Mouse (Mus musculus) urinary bladder, adult 2 months (tissue): ENCODE data around the gene Sel1l3. TPM values are rescaled to one million over a fixed set of nuclear protein-coding genes. Genes with fewer than 3 reads are reported as not detected.

Experiments
- DNase-seq: peaks from one replicate; pipeline ENCODE4 v3.0.0; 2022; ENCODE audit warnings: low spot score
- polyA plus RNA-seq: library from polyadenylated mRNA; depleted of rRNA; stranded (reverse); fragments of >200 nt; gene quantifications from 2 replicates; pipeline ENCODE4 v1.2.3, GENCODE M21; 2012; rRNA removed

Sel1l3 gene
- 6.6 and 7.8 TPM in 2 replicates for polyA plus RNA-seq

GRCm38 (mm10) chr5:53213711-53214352 lies at the start of gene Sel1l3:
Gene Sel1l3 (minus strand): TSS chr5:53213927.
- peak; percentile 30 for DNase-seq

- DNase-seq: no peak
These were observed 48.3 kb upstream of the Sel1l3 start for GRCm38 (mm10) chr5:53261999-53262398.

GRCm38 (mm10) chr5:53259894-53260293 lies 46.2 kb upstream of the Sel1l3 start:
- no peak for DNase-seq

GRCm38 (mm10) chr5:53258038-53258786 lies 44.5 kb upstream of the Sel1l3 start:
- DNase-seq: no peak

GRCm38 (mm10) chr5:53254821-53255220 lies 41.1 kb upstream of the Sel1l3 start:
- DNase-seq: no peak

GRCm38 (mm10) chr5:53254154-53254553 lies 40.4 kb upstream of the Sel1l3 start:
- DNase-seq: no peak

- DNase-seq: no peak
These were observed 35.8 kb upstream of the Sel1l3 start for GRCm38 (mm10) chr5:53249431-53250061.

- DNase-seq: no peak
These were observed 34.8 kb upstream of the Sel1l3 start for GRCm38 (mm10) chr5:53248499-53248898.

- DNase-seq: no peak
These were observed 30.2 kb upstream of the Sel1l3 start for GRCm38 (mm10) chr5:53243933-53244332.

GRCm38 (mm10) chr5:53242865-53243499 lies 29.3 kb upstream of the Sel1l3 start:
- no peak for DNase-seq

GRCm38 (mm10) chr5:53241963-53242362 lies 28.2 kb upstream of the Sel1l3 start:
- DNase-seq: no peak

- DNase-seq: no peak
These were observed 27.4 kb upstream of the Sel1l3 start for GRCm38 (mm10) chr5:53241109-53241508.

- DNase-seq: no peak
These were observed 26.2 kb upstream of the Sel1l3 start for GRCm38 (mm10) chr5:53239831-53240440.

GRCm38 (mm10) chr5:53239189-53239588 lies 25.5 kb upstream of the Sel1l3 start:
- no peak for DNase-seq

GRCm38 (mm10) chr5:53238761-53239160 lies 25.0 kb upstream of the Sel1l3 start:
- DNase-seq: no peak

GRCm38 (mm10) chr5:53236749-53237148 lies 23.0 kb upstream of the Sel1l3 start:
- no peak for DNase-seq

GRCm38 (mm10) chr5:53236136-53236535 lies 22.4 kb upstream of the Sel1l3 start:
- DNase-seq: no peak

GRCm38 (mm10) chr5:53235551-53235950 lies 21.8 kb upstream of the Sel1l3 start:
- no peak for DNase-seq

GRCm38 (mm10) chr5:53230560-53230959 lies 16.8 kb upstream of the Sel1l3 start:
- DNase-seq: no peak

- DNase-seq: no peak
These were observed 11.7 kb upstream of the Sel1l3 start for GRCm38 (mm10) chr5:53225434-53225833.

- no peak for DNase-seq
These were observed 1.1 kb upstream of the Sel1l3 start for GRCm38 (mm10) chr5:53214801-53215200.

GRCm38 (mm10) chr5:53214362-53214761 lies 635 bp upstream of the Sel1l3 start:
- no peak for DNase-seq
